Mouse (Mus musculus) embryonic facial prominence, embryonic 11.5 days (tissue): ENCODE results near the gene Dbnl. TPM values are rescaled to one million over a fixed set of nuclear protein-coding genes. Genes with fewer than 3 reads are reported as not detected.
"Not testable (repeated sequence)": the region's sequence is repeated elsewhere in the genome, so short reads cannot be mapped to it uniquely, and the experiment has no call there.

Experiments used
- ATAC-seq: fragments of 200-750 bp; cut with Nextera tagmentation; replicated peaks from 2 replicates; pipeline ENCODE4 v1.8.0; 2017; ENCODE audit warnings: low read depth; ENCODE audit not compliant: insufficient number of reproducible peaks, low FRiP score, low TSS enrichment
- DNase-seq: peaks from one replicate; pipeline ENCODE4 v3.0.0-alpha.2; 2015; ENCODE audit warnings: low spot score
- H3K27ac ChIP-seq: fragments of 300-500 bp; sonication (generic); replicated peaks from 2 replicates; pipeline ENCODE4 v1.5.1; 2014; ENCODE audit warnings: mild to moderate bottlenecking, low read depth, low read length, control low read depth
- H3K27me3 ChIP-seq: fragments of 300-500 bp; sonication (generic); 2 replicates; pipeline ENCODE4 v1.6.1; 2014; ENCODE audit warnings: mild to moderate bottlenecking, low read length, moderate library complexity, mixed read lengths; ENCODE audit not compliant: control insufficient read depth, insufficient read depth
- H3K36me3 ChIP-seq: fragments of 300-500 bp; sonication (generic); replicated peaks from 2 replicates; pipeline ENCODE4 v1.6.1; 2014; ENCODE audit warnings: low read depth, mild to moderate bottlenecking, low read length, moderate library complexity, mixed read lengths; ENCODE audit not compliant: control insufficient read depth, insufficient read depth
- H3K4me1 ChIP-seq: fragments of 300-500 bp; sonication (generic); 2 replicates; pipeline ENCODE4 v1.6.1; 2014; ENCODE audit warnings: low read length, mixed read lengths; ENCODE audit not compliant: control insufficient read depth, insufficient read depth
- H3K4me2 ChIP-seq: fragments of 300-500 bp; sonication (generic); 2 replicates; pipeline ENCODE4 v1.6.1; 2014; ENCODE audit warnings: low read depth, mild to moderate bottlenecking, control low read depth, low read length, moderate library complexity
- H3K4me3 ChIP-seq: fragments of 300-500 bp; sonication (generic); 2 replicates; pipeline ENCODE4 v1.5.1; 2014; ENCODE audit warnings: low read depth, low read length, control low read depth
- H3K9ac ChIP-seq: fragments of 300-500 bp; sonication (generic); replicated peaks from 2 replicates; pipeline ENCODE4 v1.6.1; 2014; ENCODE audit warnings: mild to moderate bottlenecking, control low read depth, low read length
- H3K9me3 ChIP-seq: fragments of 300-500 bp; sonication (generic); replicated peaks from 2 replicates; pipeline ENCODE4 v1.6.1; 2016; ENCODE audit warnings: mild to moderate bottlenecking, low read length, inconsistent platforms, mixed read lengths; ENCODE audit not compliant: control insufficient read depth
- WGBS: fragments of 180-500 bp; shearing (Covaris S2); extraction: QIAGEN DNeasy Blood & Tissue Kit; methylation state at CpG from one replicate; pipeline ENCODE4 v1.1.7; 2014; 5-methylcytosine and 5-hydroxymethylcytosine counted together
- polyA plus RNA-seq: library from polyadenylated mRNA; unstranded; fragments of >200 nt; fragmentation: Nextera tagmentation; extraction: Ambion mirVana; gene quantifications from 2 replicates; pipeline ENCODE4 v1.2.1, GENCODE M21; 2014

Dbnl gene
- polyA plus RNA-seq, 1 experiment from 2014 or later = 121 TPM

- H3K9me3 ChIP-seq = no peaks in the 10 kb centered on the region
- H3K27me3 ChIP-seq = no peaks in the 10 kb centered on the region
- H3K4me2 ChIP-seq = no peak overlapping the region
- H3K36me3 ChIP-seq = no peaks in the 10 kb centered on the region; the same call in 1 of the 2 replicates
- no peak overlapping the region for H3K9ac ChIP-seq
- DNase-seq (no peak), ATAC-seq (no peak)
- WGBS = 84% methylated on average over 3 of the region's 3 CpGs
- H3K4me3 ChIP-seq = no peak overlapping the region
- 0 out of 2 replicates have a peak, but pooled peaks cover 4% of the 10 kb centered on the region for H3K4me1 ChIP-seq
- no peak overlapping the region for H3K27ac ChIP-seq
Measured at GRCm38 (mm10) chr11:5805711-5806110, 17.4 kb downstream of the Dbnl start.

GRCm38 (mm10) chr11:5807956-5808355 lies 19.7 kb downstream of the Dbnl start:
- 0 out of 2 replicates have a peak, but pooled peaks cover 4% of the 10 kb centered on the region for H3K4me1 ChIP-seq
- H3K27ac ChIP-seq = no peak overlapping the region
- ATAC-seq (no peak), DNase-seq (no peak)
- 84% methylated on average over 9 of the region's 9 CpGs for WGBS
- H3K4me3 ChIP-seq = no peak overlapping the region
- no peaks in the 10 kb centered on the region for H3K9me3 ChIP-seq
- H3K9ac ChIP-seq = no peak overlapping the region
- no peaks in the 10 kb centered on the region for H3K36me3 ChIP-seq
- H3K27me3 ChIP-seq = no peaks in the 10 kb centered on the region
- no peak overlapping the region for H3K4me2 ChIP-seq

GRCm38 (mm10) chr11:5809487-5809886 lies 21.2 kb downstream of the Dbnl start:
- not testable (repeated sequence) for H3K9me3 ChIP-seq, H3K4me3 ChIP-seq, H3K4me2 ChIP-seq, DNase-seq, H3K27ac ChIP-seq, H3K9ac ChIP-seq, H3K4me1 ChIP-seq, H3K36me3 ChIP-seq, ATAC-seq, H3K27me3 ChIP-seq
- WGBS = 98% methylated on average over 4 of the region's 4 CpGs

- Histone ChIP-seq H3K27me3 (no peaks in the 10 kb centered on the region), H3K36me3 (no peaks in the 10 kb centered on the region), H3K9me3 (no peaks in the 10 kb centered on the region), H3K4me1 (no peaks in the 10 kb centered on the region), H3K4me3 (no peak overlapping the region), H3K4me2 (no peak overlapping the region), H3K27ac (no peak overlapping the region), H3K9ac (no peak overlapping the region)
- ATAC-seq = no peak
- 76% methylated on average over 10 of the region's 10 CpGs for WGBS
- no peak for DNase-seq
Measured at GRCm38 (mm10) chr11:5813381-5813780, 25.1 kb downstream of the Dbnl start.

- Histone ChIP-seq H3K4me3 (no peak overlapping the region), H3K36me3 (no peaks in the 10 kb centered on the region), H3K4me1 (no peaks in the 10 kb centered on the region), H3K4me2 (no peak overlapping the region), H3K9ac (no peak overlapping the region), H3K27ac (no peak overlapping the region), H3K27me3 (no peaks in the 10 kb centered on the region), H3K9me3 (no peaks in the 10 kb centered on the region)
- ATAC-seq (no peak), DNase-seq (no peak)
- 72% methylated on average over 2 of the region's 2 CpGs for WGBS
Measured at GRCm38 (mm10) chr11:5819223-5819622, 30.9 kb downstream of the Dbnl start.

GRCm38 (mm10) chr11:5825432-5825831 lies 37.1 kb downstream of the Dbnl start:
- no peaks in the 10 kb centered on the region for H3K27me3 ChIP-seq
- H3K4me2 ChIP-seq = no peak overlapping the region
- H3K36me3 ChIP-seq = no peaks in the 10 kb centered on the region
- DNase-seq (no peak), ATAC-seq (no peak)
- H3K9ac ChIP-seq = no peak overlapping the region
- H3K4me3 ChIP-seq = no peak overlapping the region
- no peak overlapping the region for H3K27ac ChIP-seq
- H3K9me3 ChIP-seq = no peaks in the 10 kb centered on the region
- H3K4me1 ChIP-seq = no peaks in the 10 kb centered on the region

- ATAC-seq = no peak
- WGBS = 96% methylated on average over 5 of the region's 5 CpGs
- Histone ChIP-seq H3K9me3 (no peaks in the 10 kb centered on the region), H3K27me3 (no peaks in the 10 kb centered on the region), H3K4me2 (no peak overlapping the region), H3K9ac (no peak overlapping the region), H3K4me1 (no peaks in the 10 kb centered on the region), H3K27ac (no peak overlapping the region), H3K4me3 (no peak overlapping the region), H3K36me3 (no peaks in the 10 kb centered on the region)
- no peak for DNase-seq
Measured at GRCm38 (mm10) chr11:5827931-5828330, 39.6 kb downstream of the Dbnl start.

GRCm38 (mm10) chr11:5828509-5829191 lies 40.4 kb downstream of the Dbnl start:
- Histone ChIP-seq H3K27me3 (no peaks in the 10 kb centered on the region), H3K36me3 (no peaks in the 10 kb centered on the region), H3K9ac (no peak overlapping the region), H3K4me1 (no peaks in the 10 kb centered on the region), H3K4me2 (no peak overlapping the region), H3K9me3 (no peaks in the 10 kb centered on the region), H3K4me3 (no peak overlapping the region), H3K27ac (no peak overlapping the region)
- DNase-seq (no peak), ATAC-seq (no peak)
- WGBS = 87% methylated on average over 11 of the region's 11 CpGs
